Mouse (Mus musculus): Measurements from ENCODE around the gene Rbm7. TPM values are rescaled to one million over a fixed set of nuclear protein-coding genes. Genes with fewer than 3 reads are reported as not detected.

The Rbm7 gene
- total and polyA plus RNA-seq, 3 experiments = 47.3 to 48.4 TPM; not detected in 1

DNA sequence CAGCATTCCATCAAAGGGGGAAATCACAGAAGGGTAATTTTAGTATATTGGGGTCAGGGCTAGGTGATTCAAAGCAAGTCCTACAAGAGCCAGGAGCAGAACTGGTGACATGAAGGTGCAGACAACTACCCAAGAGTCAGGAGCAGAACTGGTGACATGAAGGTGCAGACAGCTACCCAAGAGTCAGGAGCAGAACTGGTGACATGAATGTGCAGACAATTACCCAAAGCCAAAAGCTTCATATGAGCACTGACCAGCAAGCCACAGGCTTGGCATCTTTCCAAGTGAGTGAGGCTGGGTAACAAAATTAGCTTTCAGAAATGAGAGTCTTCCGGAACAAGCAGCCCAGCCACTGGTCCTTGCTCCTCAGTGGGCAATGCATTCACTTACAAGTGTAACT is 20.2 kb upstream of the Rbm7 start:
- TF ChIP-seq SMC3 (IDR thresholded peaks at IDR 0.05; ENCODE audit: low read depth, low read length) (no peak), MAFK (IDR thresholded peaks at IDR 0.05; ENCODE audit: borderline replicate concordance, low read depth, low read length) (no peak), CHD2 (IDR thresholded peaks at IDR 0.05; ENCODE audit: low read length) (no peak), ZMIZ1 (IDR thresholded peaks at IDR 0.05; ENCODE audit: low read depth, low read length) (no peak), CTCF (IDR thresholded peaks at IDR 0.05 in 2 of 3, conservative IDR thresholded peaks at IDR 0.05 in 1 of 3; ENCODE audit: control insufficient read depth in 1 of 3, insufficient read depth in 1 of 3, low read depth in 2 of 3, low read length in 3 of 3, poor library complexity in 1 of 3, severe bottlenecking in 1 of 3) (no peak), TBP (IDR thresholded peaks at IDR 0.05; ENCODE audit: low read depth, low read length) (no peak), CHD1 (IDR thresholded peaks at IDR 0.05; ENCODE audit: low read depth, low read length) (no peak), ZC3H11A (IDR thresholded peaks at IDR 0.05; ENCODE audit: low read depth, low read length) (no peak), MAZ (IDR thresholded peaks at IDR 0.05; ENCODE audit: low read depth, low read length) (no peak), POLR2A (IDR thresholded peaks at IDR 0.05; ENCODE audit: control insufficient read depth in 1 of 2, insufficient read depth in 1 of 2, low read depth in 1 of 2, low read length in 2 of 2, poor library complexity in 1 of 2) (no peak), MYB (IDR thresholded peaks at IDR 0.05; ENCODE audit: low read depth, low read length) (no peak), GABPA (IDR thresholded peaks at IDR 0.05; ENCODE audit: low read depth, low read length) (no peak), ETS1 (IDR thresholded peaks at IDR 0.05; ENCODE audit: low read depth, low read length) (no peak), SIN3A (IDR thresholded peaks at IDR 0.05; ENCODE audit: low read length) (no peak)
- H3K9me3 ChIP-seq (replicated peaks; ENCODE audit: insufficient read depth, low read length) = no peaks in the 10 kb centered on the region
- H3K27ac ChIP-seq (ENCODE audit: control insufficient read depth, low read depth, low read length) = no peak overlapping the region
- H3K9ac ChIP-seq (ENCODE audit: control insufficient read depth, low read depth, low read length, poor library complexity, severe bottlenecking) = no peak overlapping the region
- no peak overlapping the region for H3K4me3 ChIP-seq (ENCODE audit: control insufficient read depth in 1 of 2, insufficient read depth in 1 of 2, low read depth in 2 of 2, low read length in 2 of 2)
- H3K36me3 ChIP-seq (ENCODE audit: control insufficient read depth in 1 of 2, insufficient read depth in 2 of 2, low read length in 2 of 2) = no peaks in the 10 kb centered on the region
- DNase-seq (ENCODE audit: low read depth, low spot score) = no peak
- H3K27me3 ChIP-seq (ENCODE audit: control insufficient read depth in 1 of 2, insufficient read depth in 2 of 2, low read length in 2 of 2) = peaks cover 0 to 3% of the 10 kb centered on the region in 2 experiments; a peak in 3 of 4 replicates
- H3K4me1 ChIP-seq (ENCODE audit: control insufficient read depth in 1 of 2, insufficient read depth in 2 of 2, low read length in 2 of 2) = no peaks in the 10 kb centered on the region
- H3K79me2 ChIP-seq (ENCODE audit: control insufficient read depth, insufficient read depth, low read length, poor library complexity) = no peaks in the 10 kb centered on the region

GRCm38 (mm10) chr9:48510134-48510533 is 15.0 kb upstream of the Rbm7 start:
- Histone ChIP-seq H3K27me3 (ENCODE audit: control insufficient read depth in 1 of 2, insufficient read depth in 2 of 2, low read length in 2 of 2) (peaks cover 0 to 5% of the 10 kb centered on the region in 2 experiments), H3K4me1 (ENCODE audit: control insufficient read depth in 1 of 2, insufficient read depth in 2 of 2, low read length in 2 of 2) (no peaks in the 10 kb centered on the region), H3K27ac (ENCODE audit: control insufficient read depth, low read depth, low read length) (no peak overlapping the region), H3K4me3 (ENCODE audit: control insufficient read depth in 1 of 2, insufficient read depth in 1 of 2, low read depth in 2 of 2, low read length in 2 of 2) (no peak overlapping the region), H3K36me3 (ENCODE audit: control insufficient read depth in 1 of 2, insufficient read depth in 2 of 2, low read length in 2 of 2) (no peaks in the 10 kb centered on the region), H3K9ac (ENCODE audit: control insufficient read depth, low read depth, low read length, poor library complexity, severe bottlenecking) (no peak overlapping the region), H3K79me2 (ENCODE audit: control insufficient read depth, insufficient read depth, low read length, poor library complexity) (no peaks in the 10 kb centered on the region), H3K9me3 (replicated peaks; ENCODE audit: insufficient read depth, low read length) (no peaks in the 10 kb centered on the region)
- no peak for DNase-seq (ENCODE audit: low read depth, low spot score)
- no peak for TF ChIP-seq SIN3A (IDR thresholded peaks at IDR 0.05; ENCODE audit: low read length)
- TF ChIP-seq MAX (IDR thresholded peaks at IDR 0.05; ENCODE audit: low read length) = no peak
- TF ChIP-seq USF1 (IDR thresholded peaks at IDR 0.05; ENCODE audit: low read depth, low read length) = no peak
- TF ChIP-seq UBTF (IDR thresholded peaks at IDR 0.05; ENCODE audit: borderline replicate concordance, insufficient read depth, low read depth, low read length) = no peak
- no peak for TF ChIP-seq RCOR1 (IDR thresholded peaks at IDR 0.05; ENCODE audit: low read depth, low read length)
- no peak for TF ChIP-seq MEF2A (IDR thresholded peaks at IDR 0.05; ENCODE audit: extremely low read depth, insufficient replicate concordance, low read depth, low read length, poor library complexity, severe bottlenecking)
- TF ChIP-seq POLR2A (IDR thresholded peaks at IDR 0.05; ENCODE audit: control insufficient read depth in 1 of 2, insufficient read depth in 1 of 2, low read depth in 1 of 2, low read length in 2 of 2, poor library complexity in 1 of 2) = no peak
- TF ChIP-seq ZNF384 (IDR thresholded peaks at IDR 0.05; ENCODE audit: low read depth, low read length) = no peak
- no peak for TF ChIP-seq TBP (IDR thresholded peaks at IDR 0.05; ENCODE audit: low read depth, low read length)
- TF ChIP-seq POLR2AphosphoS2 (IDR thresholded peaks at IDR 0.05; ENCODE audit: low read length) = no peak
- TF ChIP-seq CTCF (IDR thresholded peaks at IDR 0.05 in 2 of 3, conservative IDR thresholded peaks at IDR 0.05 in 1 of 3; ENCODE audit: control insufficient read depth in 1 of 3, insufficient read depth in 1 of 3, low read depth in 2 of 3, low read length in 3 of 3, poor library complexity in 1 of 3, severe bottlenecking in 1 of 3) = no peak
- TF ChIP-seq MYC (IDR thresholded peaks at IDR 0.05; ENCODE audit: low read depth, low read length) = no peak
- no peak for TF ChIP-seq MYB (IDR thresholded peaks at IDR 0.05; ENCODE audit: low read depth, low read length)
